Mouse (Mus musculus): ENCODE measurements around the gene Gramd1b.

The Gramd1b gene

DNA sequence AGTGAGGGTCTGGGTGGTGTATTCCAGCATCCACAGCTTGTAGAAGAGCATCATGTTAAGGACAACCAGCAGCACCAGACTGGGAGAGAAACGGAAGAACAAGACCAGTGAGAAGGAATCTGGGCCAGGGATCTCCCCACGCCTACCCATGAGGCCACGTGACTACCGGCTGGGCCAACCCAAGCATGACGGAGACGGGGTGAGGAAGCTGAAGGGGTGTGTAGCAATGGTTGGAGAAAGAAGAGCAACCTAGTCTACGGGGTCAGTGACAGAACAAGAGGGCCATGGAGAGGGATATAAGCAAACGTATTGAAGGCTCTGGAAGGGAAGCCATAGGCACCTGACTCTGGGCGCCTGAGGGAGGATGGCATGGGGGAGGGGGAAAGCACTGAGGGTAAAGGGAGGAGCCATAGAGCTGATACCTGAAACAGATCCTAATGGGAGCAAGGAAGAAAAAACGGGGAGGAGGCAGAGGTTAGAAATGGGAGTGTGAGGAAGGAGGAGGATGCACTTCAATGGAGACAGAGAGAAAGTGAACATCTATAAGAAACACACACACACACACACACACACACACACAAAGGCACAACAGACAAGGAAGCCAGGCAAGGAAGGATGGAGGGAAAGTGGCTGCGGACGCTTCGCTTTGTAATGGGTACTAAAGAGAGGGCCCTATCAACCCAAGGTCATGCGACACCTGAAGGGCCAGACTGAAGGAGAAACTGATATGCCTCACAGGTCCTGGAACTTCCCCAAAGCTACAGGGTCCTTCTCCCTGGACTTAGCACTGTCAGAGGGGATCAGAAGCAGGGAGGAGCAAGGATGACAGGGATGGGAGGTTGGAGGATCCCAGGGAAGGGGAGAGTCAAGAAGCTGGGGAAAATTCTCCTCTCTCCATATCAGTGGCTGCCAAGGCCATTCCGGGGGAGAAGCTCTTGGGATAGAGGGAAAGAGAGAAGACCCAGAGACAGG, 230.9 kb downstream of the Gramd1b start:
- no peak for DNase-seq

DNA sequence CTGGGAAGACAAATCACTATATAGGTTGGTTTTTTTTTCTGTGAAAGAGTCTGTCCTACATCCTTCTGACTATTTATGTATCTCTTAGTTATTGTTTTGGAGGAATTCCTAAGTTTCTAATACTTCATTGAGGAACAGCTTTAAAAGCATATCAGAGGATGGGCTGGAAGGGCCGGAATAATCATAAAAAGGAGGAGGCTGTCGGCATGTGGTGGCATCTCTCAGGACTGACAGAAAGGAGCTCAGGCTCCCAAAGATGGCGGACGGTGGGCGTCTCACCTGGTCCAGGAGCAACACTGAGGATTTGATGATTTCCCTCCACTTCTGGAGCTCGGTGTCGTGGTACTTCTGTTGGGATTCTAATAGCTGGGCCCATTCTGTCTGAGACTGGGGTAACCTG, 231.9 kb downstream of the Gramd1b start:
- no peak for DNase-seq

DNA sequence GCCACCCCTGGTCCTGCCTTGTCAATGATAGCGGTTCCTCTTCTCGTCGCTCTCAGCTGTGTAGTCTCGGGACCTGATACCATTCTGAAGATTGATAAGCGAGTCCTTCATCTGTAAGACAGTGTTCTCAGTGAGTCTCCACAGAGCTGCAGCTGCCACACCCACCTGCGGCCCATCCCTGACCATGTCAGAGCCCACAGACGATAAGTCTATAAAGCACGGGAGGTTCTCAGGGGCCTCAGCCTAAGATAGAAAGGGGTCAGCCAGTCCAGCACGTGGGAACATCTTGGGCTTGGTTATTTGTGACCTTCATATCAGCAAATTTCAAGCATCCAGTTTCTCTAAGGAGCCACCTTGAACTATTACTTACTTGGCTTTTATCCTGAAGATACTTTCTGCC, 233.2 kb downstream of the Gramd1b start:
- DNase-seq: no peak

DNA sequence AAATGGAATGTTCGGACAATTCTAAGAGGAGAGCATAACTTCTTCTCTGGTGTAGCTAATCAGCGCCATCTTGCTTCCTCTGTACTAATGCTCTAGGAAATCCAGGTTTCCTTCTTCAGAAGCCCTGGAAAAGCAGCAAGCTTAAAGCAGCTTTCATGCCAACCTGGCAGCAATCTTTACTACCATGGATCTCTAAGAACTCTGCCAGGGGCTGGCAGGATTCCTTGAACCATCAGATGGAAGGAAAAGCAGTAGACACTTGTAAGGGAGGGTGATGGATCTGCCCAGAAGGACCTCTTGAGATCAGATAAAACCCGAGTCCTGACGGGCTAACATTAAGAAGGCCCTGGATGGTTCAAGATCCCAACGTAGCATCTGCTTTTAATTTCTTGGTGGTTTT, 234.9 kb downstream of the Gramd1b start:
- DNase-seq: no peak

DNA sequence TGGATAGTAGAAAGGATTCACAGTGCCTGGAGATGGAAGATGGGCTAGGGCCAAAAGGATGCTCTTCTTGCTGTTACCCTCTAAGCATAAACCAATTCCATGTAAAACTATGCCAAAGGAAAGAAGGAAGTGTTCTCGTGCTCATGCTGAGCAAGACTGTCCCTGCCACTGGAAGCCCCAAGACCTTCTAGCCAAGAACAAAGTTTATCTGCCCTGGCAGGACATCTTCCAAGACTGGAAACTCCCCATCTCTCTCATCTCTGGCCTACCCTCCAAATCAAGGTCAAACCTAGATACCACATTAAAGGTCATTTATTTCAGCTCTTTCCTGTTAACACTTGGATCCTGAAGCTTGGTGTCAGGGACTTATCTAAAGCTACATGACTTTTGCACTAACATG, 236.3 kb downstream of the Gramd1b start:
- no peak for DNase-seq

DNA sequence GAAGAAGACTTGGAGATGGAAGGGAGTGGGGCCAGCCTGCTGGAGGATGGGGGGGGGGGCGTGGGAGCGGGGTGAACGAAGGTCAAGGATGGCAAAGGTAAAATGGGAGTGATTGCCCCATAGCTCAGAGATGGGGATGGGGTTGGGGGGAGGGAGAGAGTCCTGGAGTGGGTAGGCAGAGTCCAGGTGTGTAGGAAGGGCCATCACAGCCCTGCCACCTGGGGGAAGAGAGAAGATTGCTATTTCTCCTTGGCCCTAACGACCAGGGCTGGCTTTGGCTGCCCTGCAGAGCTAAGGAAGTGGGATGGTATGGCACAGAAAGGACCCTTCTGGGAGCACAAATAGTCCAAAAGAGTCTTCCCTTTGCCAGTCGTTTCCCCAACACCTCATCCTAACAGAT, 237.0 kb downstream of the Gramd1b start:
- DNase-seq: no peak

DNA sequence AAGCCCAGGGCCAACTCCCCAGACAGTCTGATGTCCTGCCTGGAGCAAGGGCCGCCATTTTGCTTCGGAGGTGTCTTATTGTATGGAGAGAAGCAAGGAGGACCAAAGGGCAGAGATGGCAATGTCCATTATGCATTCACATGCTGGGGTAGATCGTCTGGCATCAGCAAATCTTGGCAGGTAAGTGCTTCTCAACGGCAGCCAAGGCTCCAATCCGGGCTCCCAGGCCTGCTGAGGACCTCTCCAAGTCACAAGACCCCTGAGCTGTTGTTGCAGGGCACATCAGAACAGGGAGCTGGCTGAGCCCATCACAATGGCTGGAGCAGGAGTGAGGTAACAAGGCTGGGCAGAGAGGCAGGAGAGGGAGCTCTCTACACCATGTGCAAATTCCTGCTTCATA, 237.4 kb downstream of the Gramd1b start:
- DNase-seq: no peak

DNA sequence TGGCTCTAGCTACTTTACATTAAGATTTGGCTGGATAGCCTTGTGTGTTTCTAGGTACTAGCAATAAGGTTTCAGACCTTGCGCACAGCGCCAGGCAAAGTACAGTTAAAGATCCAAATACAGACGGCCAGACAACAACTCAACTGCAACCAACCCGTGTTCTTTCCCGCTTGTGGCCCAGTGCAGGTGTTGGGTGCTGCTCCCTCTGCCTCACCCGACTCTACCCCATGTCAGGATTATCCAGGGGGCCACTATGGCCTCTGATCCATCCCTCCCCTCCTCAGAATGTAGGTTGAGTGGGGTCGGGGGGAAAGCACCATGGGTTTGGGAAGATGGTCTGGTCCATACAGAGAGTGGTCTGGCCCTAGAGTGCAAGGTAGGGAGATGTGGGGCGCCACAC, 237.9 kb downstream of the Gramd1b start:
- no peak for DNase-seq

DNA sequence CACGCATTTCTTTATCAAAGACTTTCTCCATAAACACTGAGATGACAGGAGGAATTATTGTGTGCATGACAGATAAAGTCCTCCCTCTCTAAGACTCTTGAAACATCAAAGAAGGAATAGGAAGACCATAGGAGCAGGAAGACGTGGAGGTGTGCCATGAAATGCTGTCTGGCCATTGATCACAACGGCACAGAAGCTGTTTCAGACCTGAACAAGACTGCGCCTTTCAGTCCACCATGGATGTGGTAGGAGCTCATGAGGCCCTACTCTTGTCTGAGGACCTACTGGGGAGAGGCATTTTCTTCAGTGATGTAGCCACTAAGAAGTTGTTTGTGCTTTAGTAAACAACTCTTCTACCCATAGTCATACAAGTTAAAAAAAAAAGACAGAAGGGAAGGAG, 238.7 kb downstream of the Gramd1b start:
- DNase-seq: no peak

DNA sequence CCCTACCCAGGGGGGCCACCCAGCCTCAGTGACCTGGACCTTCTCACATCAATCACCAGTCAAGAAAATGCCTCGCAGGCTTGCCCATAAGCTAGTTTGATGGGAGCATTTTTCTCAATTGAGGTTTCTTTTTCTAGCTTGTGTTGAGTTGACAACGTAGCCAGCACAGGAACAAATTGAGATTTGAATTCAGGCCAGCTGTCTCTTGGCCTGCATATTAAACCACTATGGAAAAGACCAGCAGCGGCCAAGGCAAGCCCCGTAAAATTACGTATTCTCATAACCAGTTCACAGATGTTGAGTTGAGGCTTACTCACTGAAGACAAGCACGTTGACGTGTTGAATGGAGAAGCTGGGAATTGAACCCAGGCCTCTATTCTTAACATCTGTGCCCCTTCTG, 248.2 kb downstream of the Gramd1b start:
- no peak for DNase-seq

DNA sequence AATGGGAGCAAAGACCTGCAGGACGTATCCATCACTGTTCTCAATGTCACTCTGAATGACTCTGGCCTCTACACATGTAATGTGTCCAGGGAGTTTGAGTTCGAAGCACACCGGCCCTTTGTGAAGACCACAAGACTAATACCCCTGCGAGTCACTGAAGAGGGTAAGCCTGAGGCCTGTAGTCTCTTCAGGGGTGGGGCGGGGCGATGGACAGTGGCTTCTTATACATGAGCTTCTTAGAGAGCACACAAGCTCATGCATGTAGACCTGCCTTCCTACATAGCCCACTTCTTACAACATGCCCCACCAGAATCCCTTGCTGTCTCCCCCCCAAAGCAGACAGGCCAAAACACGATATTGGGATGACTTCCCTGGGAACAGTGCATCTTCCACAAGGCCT, 251.7 kb downstream of the Gramd1b start:
- DNase-seq: no peak

DNA sequence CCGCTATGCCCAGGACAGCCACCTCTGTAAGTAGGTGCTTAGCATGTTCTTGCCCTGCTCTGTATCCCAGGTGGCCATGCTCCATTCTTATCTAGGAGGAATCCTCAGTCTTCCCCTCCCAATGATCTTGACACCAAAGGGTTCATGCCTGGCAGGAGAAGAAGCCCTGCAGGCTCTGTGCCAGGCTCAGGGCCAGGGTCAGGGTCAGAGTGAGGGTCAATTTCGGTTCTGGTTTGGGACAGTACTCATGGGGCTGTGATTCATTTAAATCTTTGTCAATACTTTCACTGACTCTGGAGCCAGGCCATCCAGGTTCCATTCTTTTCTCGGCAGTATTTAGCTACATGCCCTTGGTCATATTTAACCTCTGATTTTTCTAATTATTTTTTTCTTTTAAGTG, 253.5 kb downstream of the Gramd1b start:
- DNase-seq: no peak

DNA sequence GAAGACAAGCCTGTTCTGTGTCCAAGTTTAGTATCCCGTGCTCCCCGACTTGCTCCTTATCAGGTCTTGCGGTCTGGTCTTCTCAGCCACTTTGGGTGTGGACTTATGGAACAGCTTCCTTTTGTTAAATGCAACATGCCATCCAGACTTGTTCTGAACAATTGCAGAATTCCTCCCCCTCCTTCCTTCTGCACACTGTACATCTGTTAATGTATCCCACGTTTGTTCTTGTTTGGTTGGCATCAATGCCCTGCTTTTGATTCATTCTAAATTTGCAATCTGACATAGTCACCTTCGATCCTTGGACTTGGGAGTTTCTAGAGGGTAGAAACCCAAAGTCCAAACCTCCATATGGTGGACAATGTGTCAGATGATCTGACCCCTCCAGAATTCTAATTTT, 255.3 kb downstream of the Gramd1b start:
- no peak for DNase-seq

DNA sequence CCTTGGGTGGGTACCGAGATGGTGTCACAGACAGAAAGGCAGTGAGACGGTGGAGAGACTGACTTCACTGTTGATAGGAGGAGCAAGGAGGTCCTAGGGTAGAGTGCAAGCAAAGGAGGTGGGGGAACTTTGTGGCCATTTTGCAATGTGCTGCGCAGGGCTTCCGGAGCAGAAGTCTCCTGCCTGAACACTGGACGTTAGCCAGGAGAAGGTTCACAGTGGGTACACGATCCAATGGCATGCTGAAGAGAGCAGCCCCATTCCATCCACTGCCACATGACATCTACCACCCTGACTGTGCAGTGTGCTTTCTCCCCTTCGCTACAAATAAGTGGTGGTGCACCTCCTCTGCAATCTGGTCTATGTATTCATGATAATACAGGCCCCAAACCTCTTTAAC, 258.4 kb downstream of the Gramd1b start:
- DNase-seq: no peak

DNA sequence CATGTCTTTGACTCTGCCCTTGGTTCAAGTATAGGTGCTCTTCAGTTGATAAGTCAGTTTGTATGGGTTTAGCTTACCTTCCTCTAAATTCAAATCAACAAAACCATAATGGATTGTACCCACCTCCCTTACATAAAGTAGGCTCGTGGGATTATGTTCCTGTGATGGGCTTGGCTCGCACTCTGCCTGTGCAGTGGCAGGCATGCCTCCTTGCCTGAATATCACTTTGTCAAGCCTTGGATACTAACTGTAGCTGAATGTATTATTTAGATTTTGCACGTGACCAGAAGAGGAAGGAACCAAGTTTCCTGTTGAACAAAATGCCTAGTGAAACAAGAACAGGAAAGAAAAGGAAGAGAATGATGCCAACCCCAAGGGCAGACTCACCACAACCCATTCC, 260.1 kb downstream of the Gramd1b start:
- no peak for DNase-seq

DNA sequence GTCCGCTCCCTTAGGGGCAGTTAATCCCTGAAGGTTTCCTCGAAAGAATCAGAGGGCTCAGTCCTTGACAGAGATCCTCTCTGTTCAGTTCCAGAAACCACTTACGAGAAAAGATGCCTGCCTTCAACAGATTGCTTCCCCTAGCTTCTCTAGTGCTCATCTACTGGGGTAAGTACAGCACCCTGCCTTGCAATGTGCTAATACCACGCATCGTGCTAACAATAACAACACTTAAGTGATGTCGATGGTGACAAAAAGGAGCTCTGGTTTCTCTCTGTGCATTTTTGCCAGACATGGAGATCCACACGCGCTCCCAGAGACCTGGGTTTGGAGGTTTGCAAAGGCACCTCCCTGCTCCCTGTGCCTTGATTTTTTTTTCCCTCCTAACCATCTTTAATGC, 261.3 kb downstream of the Gramd1b start:
- DNase-seq: no peak

DNA sequence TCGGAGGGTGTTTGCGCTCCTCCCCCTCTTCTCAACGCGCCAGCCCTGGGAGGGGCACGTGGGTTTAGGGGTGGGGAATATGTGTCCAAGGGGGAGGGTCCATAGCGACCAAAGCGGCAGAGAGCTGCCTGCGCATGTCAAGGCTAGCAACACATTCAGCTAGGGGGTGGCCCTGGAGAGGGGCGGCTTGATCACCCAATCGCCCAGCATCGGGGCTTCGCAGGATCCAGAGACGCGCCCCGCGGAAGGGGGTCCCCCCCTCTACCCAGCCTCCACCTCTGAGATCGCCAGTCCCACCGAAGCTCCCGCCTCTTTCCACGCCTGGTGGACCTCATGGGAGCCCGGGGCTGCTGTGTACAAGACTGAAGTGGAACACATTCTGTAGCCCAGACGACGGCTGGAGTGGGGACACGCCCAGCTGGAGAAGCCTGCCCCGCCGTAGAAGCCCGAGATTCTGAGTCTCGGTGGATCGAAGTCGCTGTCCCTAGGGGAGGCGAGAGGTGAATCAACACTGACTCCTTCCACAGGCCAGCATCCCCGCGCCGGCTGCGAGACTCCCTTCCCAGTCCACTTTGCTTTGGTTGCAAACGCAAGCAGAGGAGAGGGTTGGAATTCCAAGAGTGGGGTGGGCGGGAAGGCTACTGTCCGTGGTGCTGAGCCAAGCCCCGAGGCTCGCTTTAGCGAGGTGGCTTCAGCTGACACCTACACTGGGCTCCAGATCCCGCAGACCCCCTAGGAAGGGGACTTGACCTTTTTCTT, 261.9 kb downstream of the Gramd1b start, which contains the start of gene Scn3b:
Scn3b (plus strand) TSS at position 115 of the 759 bp plus-strand sequence.
- DNase-seq: peak; percentile 73 to 82

DNA sequence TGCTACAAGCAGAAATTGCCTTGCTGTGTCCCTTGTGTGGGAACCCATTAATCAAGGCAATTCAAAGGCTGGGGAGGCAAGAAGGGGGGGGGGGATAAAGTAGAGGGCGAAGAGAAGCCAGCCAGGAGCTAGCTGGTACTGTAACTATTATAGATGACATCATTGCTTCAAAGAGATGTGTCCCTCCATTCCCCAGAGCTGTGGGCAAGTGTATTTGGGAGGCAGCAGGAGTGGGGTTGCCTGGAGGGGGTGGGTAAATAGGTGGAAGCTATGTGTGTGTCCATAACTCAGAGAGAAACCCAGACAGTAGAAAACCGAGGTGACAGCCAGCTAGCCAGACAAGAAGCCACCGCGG, 262.5 kb downstream of the Gramd1b start:
- DNase-seq: no peak

DNA sequence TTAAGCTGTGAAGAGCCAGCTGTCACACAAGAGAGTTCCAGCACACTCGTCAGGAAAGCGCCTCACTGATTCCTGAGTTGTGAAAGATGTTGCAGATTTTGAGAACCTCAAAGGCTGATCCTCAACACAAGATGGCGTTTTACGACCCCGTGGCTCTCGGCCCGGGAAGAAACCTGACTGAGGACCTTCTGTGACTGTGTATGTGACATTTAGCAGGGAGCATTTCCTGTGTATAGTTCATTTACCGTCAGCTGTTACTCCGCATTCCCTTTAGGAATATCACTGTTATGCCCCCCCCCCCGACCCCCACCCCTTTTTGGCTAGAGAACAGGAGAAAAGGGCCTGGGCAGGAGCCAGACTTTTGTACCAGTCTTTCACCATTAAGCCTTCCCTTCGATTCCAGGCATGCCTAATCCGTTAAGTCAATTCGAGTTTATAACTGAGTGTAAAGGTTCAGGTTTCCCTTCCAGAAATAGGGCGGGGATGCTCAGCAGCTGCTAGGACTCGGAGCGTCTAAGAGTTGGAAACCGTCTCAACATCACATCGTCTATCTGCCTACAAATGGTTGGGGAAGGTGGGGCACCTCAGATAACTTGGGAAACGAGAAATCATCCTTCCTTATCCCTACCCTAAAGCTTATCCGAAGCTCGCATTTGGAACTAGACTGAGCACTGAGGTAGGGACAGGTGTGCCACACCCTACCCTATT, 263.0 kb downstream of the Gramd1b start:
- no peak for DNase-seq

DNA sequence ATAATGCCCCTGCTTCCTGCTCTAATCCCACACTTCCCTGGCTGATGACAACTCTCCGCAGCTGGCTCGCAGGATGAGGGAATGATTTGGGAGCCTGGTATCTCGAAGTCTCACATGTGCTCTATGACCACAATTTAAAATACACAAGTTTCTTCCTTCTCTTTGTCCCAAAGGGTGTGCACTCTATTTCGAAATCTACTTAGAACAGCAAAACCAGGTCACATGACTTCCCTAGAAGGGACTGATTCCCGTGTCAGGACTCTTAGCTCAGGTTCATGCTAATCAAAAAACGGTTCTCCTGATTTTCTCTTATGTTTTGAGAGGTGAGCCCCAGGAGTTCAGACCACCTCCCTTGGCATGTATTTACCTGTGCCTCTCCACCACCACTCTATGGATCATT, 267.3 kb downstream of the Gramd1b start:
- no peak for DNase-seq

DNA sequence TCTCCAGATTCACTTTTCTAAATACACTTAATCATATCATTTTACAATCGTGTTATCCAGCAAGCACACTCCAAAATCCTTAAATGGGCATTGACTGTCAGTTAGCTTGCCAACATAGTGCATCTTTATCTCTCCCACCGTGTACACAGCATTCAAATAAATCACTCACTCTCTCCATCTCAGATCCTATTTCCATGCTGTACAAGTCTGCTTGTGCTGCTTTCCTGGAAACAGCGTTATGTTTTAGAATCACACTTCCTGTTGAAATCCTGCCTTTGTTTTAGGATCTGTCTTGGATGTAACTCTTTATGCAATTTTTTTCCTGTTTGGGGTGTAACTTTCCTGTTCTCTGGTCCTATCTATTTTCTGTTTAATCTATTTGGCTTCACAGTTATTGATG, 278.7 kb downstream of the Gramd1b start:
- no peak for DNase-seq

DNA sequence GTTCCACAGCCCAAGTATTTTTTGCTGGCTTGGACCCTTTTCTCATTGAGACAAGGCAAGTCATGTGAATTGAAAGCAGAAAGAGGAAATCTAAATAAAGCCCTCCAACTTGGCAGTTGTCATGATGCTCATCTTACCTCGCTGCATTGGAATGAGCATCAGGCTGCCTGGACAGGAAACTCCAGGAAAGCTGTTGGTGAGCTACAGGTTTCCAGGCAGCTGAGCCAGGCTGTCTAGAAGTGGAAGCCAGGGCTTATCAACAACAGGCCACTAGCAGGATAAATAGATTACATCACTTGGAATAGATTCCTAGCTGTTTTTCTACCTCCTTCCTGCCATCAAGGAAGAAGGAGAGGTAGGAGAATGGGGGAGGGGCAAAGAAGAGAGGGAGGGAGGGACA, 282.1 kb downstream of the Gramd1b start:
- DNase-seq: peak in 1 of 2 experiments; percentile 10

DNA sequence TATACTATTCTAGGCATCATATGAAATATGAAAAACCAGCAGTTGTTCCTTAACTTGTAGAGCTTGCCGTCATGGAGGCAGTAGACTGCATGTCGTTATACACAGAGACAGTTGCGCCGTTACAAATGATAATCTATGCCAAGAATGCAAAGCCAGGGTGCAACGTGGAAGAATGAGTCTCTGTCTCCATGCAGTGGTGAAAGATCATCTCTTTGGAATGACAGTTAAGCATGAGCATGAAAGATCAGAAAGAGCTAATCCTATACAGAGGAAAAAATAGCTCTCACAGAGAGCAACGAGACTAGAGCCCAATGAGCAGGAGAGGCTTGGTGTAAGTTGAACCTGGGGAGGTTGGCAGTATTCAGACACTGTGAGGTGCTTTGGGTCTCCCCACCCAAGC, 284.5 kb downstream of the Gramd1b start:
- no peak for DNase-seq

Measured in lung, adult 18-20 months (tissue).